Mouse (Mus musculus) liver, postnatal 0 days (tissue): ENCODE data around the gene Noa1.

Source experiments
- CTCF ChIP-seq: sonication (generic); IDR thresholded peaks from 2 replicates; pipeline ENCODE4 v1.5.1; 2016; ENCODE audit warnings: antibody characterized with exemption, low read depth
- EP300 ChIP-seq: IDR thresholded peaks from 2 replicates; pipeline ENCODE4 v1.6.1; 2016; ENCODE audit warnings: antibody characterized with exemption, low read depth, mild to moderate bottlenecking

DNA sequence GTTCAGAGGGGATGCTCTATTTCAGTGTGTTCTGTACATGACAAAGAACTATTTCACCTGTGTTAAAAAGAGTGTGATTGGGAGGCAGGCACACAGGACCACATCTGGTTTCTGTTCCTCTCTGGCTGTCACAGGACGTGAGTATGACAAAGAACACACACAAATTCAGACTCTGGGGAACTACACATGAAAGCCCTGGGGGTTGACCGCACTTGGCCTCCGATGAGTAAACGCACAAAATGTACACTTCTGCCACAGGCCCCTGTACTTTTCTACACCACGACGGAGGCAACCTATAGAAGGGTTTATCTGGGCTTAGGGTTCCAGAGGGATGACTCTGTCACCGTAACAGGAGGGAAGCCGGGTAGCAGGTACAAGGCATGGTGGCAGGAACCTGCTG lies 20.2 kb downstream of the Noa1 start:
- TF ChIP-seq CTCF (no peak), EP300 (no peak)
